Mouse (Mus musculus): Measurements from ENCODE around the gene Bphl. TPM values are rescaled to one million over a fixed set of nuclear protein-coding genes. Genes with fewer than 3 reads are reported as not detected.

Bphl gene
- total and polyA plus RNA-seq, 3 experiments = 11.2 to 40.9 (median 30.5) TPM

- peak; percentile 74 for ATAC-seq (ENCODE audit: extremely low read depth, insufficient number of reproducible peaks, low FRiP score, poor library complexity, severe bottlenecking)
- H3K36me3 ChIP-seq (replicated peaks) = no peaks in the 10 kb centered on the region
- no peaks in the 10 kb centered on the region for H3K9me3 ChIP-seq (replicated peaks)
- no peak overlapping the region for H3K4me3 ChIP-seq (ENCODE audit: low read depth, low read length)
- TF ChIP-seq CTCF (IDR thresholded peaks at IDR 0.05; ENCODE audit: low read depth, low read length) (no peak), GATA1 (IDR thresholded peaks at IDR 0.05; ENCODE audit: borderline replicate concordance, low read length) (no peak), GATA2 (IDR thresholded peaks at IDR 0.05; ENCODE audit: borderline replicate concordance, low read depth, low read length) (no peak), POLR2AphosphoS5 (IDR thresholded peaks at IDR 0.05; ENCODE audit: insufficient replicate concordance, low read depth, low read length) (no peak), TAL1 (conservative IDR thresholded peaks at IDR 0.05; ENCODE audit: low read depth, low read length) (no peak; the same call in 1 of the 2 replicates)
- DNase-seq (ENCODE audit: low spot score) = peak; percentile 28
- 0 out of 2 replicates have a peak, but pooled peaks cover under 1% of the 10 kb centered on the region for H3K27me3 ChIP-seq (ENCODE audit: insufficient read depth, low read length)
- peaks cover 51% of the 10 kb centered on the region for H3K4me1 ChIP-seq (ENCODE audit: insufficient read depth, low read depth, low read length)
Observed at GRCm38 (mm10) chr13:34119406-34119805, 82.0 kb downstream of the Bphl start.

GRCm38 (mm10) chr13:34120536-34120935 lies 83.1 kb downstream of the Bphl start:
- Histone ChIP-seq H3K27me3 (ENCODE audit: insufficient read depth, low read length) (peaks cover 3% of the 10 kb centered on the region; the same call in 1 of the 2 replicates), H3K4me3 (ENCODE audit: low read depth, low read length) (no peak overlapping the region), H3K4me1 (ENCODE audit: insufficient read depth, low read depth, low read length) (peaks cover 51% of the 10 kb centered on the region), H3K9me3 (replicated peaks) (no peaks in the 10 kb centered on the region), H3K36me3 (replicated peaks) (no peaks in the 10 kb centered on the region)
- TF ChIP-seq TAL1 (conservative IDR thresholded peaks at IDR 0.05; ENCODE audit: low read depth, low read length) (no peak), POLR2AphosphoS5 (IDR thresholded peaks at IDR 0.05; ENCODE audit: insufficient replicate concordance, low read depth, low read length) (no peak), GATA2 (IDR thresholded peaks at IDR 0.05; ENCODE audit: borderline replicate concordance, low read depth, low read length) (no peak), GATA1 (IDR thresholded peaks at IDR 0.05; ENCODE audit: borderline replicate concordance, low read length) (no peak), CTCF (IDR thresholded peaks at IDR 0.05; ENCODE audit: low read depth, low read length) (no peak)
- DNase-seq (ENCODE audit: low spot score) = no peak
- ATAC-seq (ENCODE audit: extremely low read depth, insufficient number of reproducible peaks, low FRiP score, poor library complexity, severe bottlenecking) = no peak

Other genes starting within 250 kb of the Bphl start
- gene Serpinb6e, start 194.2 kb upstream of the Bphl start, total RNA-seq (2014; fragmentation: Nextera tagmentation) = not detected in 2 replicates
- gene Serpinb6e, start 194.2 kb upstream of the Bphl start, total RNA-seq (2017) = not detected in 2 replicates
- gene Serpinb6e, start 194.2 kb upstream of the Bphl start, polyA plus RNA-seq (2012) = not detected in 2 replicates
- gene Serpinb6c, start 131.9 kb upstream of the Bphl start, total RNA-seq (2014; fragmentation: Nextera tagmentation) = not detected in 2 replicates
- gene Serpinb6c, start 131.9 kb upstream of the Bphl start, total RNA-seq (2017) = not detected in 2 replicates
- gene Serpinb6c, start 131.9 kb upstream of the Bphl start, polyA plus RNA-seq (2012) = not detected in 2 replicates
- 11.8 and 13.8 TPM in 2 replicates for gene Nqo2, start 72.9 kb upstream of the Bphl start, total RNA-seq (2014; fragmentation: Nextera tagmentation)
- gene Nqo2, start 72.9 kb upstream of the Bphl start, total RNA-seq (2017) = 12.4 and 13.1 TPM in 2 replicates
- gene Nqo2, start 72.9 kb upstream of the Bphl start, polyA plus RNA-seq (2012) = 0.29 and 0.55 TPM in 2 replicates
- gene Ripk1, start 35.2 kb upstream of the Bphl start, total RNA-seq (2014; fragmentation: Nextera tagmentation) = 27.8 and 35.0 TPM in 2 replicates
- 40.3 and 41.6 TPM in 2 replicates for gene Ripk1, start 35.2 kb upstream of the Bphl start, total RNA-seq (2017)
- gene Ripk1, start 35.2 kb upstream of the Bphl start, polyA plus RNA-seq (2012) = 6.7 and 9.7 TPM in 2 replicates
- 12.1 and 22.7 TPM in 2 replicates for gene Serpinb6a, start 34.8 kb upstream of the Bphl start, total RNA-seq (2014; fragmentation: Nextera tagmentation)
- gene Serpinb6a, start 34.8 kb upstream of the Bphl start, total RNA-seq (2017) = 9.8 and 10.9 TPM in 2 replicates
- gene Serpinb6a, start 34.8 kb upstream of the Bphl start, polyA plus RNA-seq (2012) = 2.1 and 3.8 TPM in 2 replicates
- 2.5 and 4.4 TPM in 2 replicates for gene Tubb2a, start 40.4 kb downstream of the Bphl start, total RNA-seq (2014; fragmentation: Nextera tagmentation)
- 63.8 and 86.5 TPM in 2 replicates for gene Tubb2a, start 40.4 kb downstream of the Bphl start, total RNA-seq (2017)
- gene Tubb2a, start 40.4 kb downstream of the Bphl start, polyA plus RNA-seq (2012) = 8.5 and 16.7 TPM in 2 replicates
- 3.5 and 4.0 TPM in 2 replicates for gene Tubb2b, start 92.9 kb downstream of the Bphl start, total RNA-seq (2014; fragmentation: Nextera tagmentation)
- 9.7 and 15.9 TPM in 2 replicates for gene Tubb2b, start 92.9 kb downstream of the Bphl start, total RNA-seq (2017)
- 2.6 and 3.8 TPM in 2 replicates for gene Tubb2b, start 92.9 kb downstream of the Bphl start, polyA plus RNA-seq (2012)
- gene Psmg4, start 125.4 kb downstream of the Bphl start, total RNA-seq (2014; fragmentation: Nextera tagmentation) = 5.9 and 13.4 TPM in 2 replicates
- 126 and 143 TPM in 2 replicates for gene Psmg4, start 125.4 kb downstream of the Bphl start, total RNA-seq (2017)
- 22.7 and 38.1 TPM in 2 replicates for gene Psmg4, start 125.4 kb downstream of the Bphl start, polyA plus RNA-seq (2012)